Mouse (Mus musculus) kidney, adult 10 weeks (tissue): ENCODE measurements around the gene Barhl1. TPM values are rescaled to one million over a fixed set of nuclear protein-coding genes. Genes with fewer than 3 reads are reported as not detected.

ENCODE experiments used
- polyA plus RNA-seq: library from polyadenylated mRNA; stranded (reverse); fragments of 350-450 nt; fragmentation: Illumina TruSeq; extraction: RNeasy Lipid Tissue Mini Kit (QIAGEN cat#74804); gene quantifications from one replicate; pipeline ENCODE4 v1.2.3, GENCODE M21; 2014; ENCODE audit warnings: low read depth, low replicate concordance

Barhl1 gene
- not detected for polyA plus RNA-seq

GRCm38 (mm10) chr2:28916513-28916865 lies at the start of gene Barhl1:
Gene Barhl1, minus strand, starts transcription at chr2:28916668.

Other genes starting within 250 kb of the Barhl1 start
- not detected for gene Spaca9, start 216.9 kb downstream of the Barhl1 start, polyA plus RNA-seq
- not detected for gene Ak8, start 216.5 kb downstream of the Barhl1 start, polyA plus RNA-seq
- gene Gtf3c4, start 76.3 kb downstream of the Barhl1 start, polyA plus RNA-seq, result 13.2 TPM
- gene Ddx31, start 76.3 kb downstream of the Barhl1 start, polyA plus RNA-seq, result 4.9 TPM
- 0.24 TPM for gene Cfap77, start 138.4 kb upstream of the Barhl1 start, polyA plus RNA-seq
- gene Ttf1, start 143.6 kb upstream of the Barhl1 start, polyA plus RNA-seq, result 7.7 TPM
- 30.9 TPM for gene Setx, start 207.5 kb upstream of the Barhl1 start, polyA plus RNA-seq